Mouse (Mus musculus): ENCODE measurements around the gene Slc4a7. TPM values are rescaled to one million over a fixed set of nuclear protein-coding genes. Genes with fewer than 3 reads are reported as not detected.
A peak's percentile ranks its signal among the peaks of the same experiment; 100 is the strongest.

The Slc4a7 gene
- polyA plus RNA-seq, 1 experiment, result 15.6 TPM

DNA sequence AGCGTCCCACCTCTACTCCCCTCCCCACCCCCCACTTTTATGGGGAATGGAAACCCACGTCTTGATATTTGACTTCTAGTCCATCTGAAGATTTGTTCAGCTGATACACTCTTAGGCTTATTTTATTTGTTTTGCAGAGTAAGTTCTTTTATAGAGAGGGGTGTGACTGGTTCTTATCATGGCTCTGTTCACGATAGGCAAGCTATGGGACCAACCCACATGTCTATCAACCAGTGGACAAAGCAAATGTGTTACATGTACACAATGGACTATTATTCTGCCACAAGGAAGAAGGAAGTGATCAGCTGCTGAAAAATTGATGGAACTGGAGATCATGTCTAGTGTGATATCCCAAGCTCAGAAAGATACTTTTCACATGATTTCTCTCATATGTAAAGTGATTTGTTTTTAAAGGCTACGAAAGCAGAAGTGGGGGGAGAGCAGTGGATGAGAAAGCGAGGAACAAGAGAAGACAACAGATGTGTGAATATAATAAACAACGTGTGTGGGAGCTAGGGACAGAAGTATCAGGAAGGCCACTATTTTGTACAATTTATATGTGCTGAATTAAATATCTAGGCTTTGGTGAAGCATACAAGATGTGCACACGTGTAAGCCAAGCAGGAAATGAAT lies 14.7 kb upstream of the Slc4a7 start:
- TF ChIP-seq MYOD1 (IDR thresholded peaks at IDR 0.05; ENCODE audit: control insufficient read depth in 1 of 3, insufficient read length in 2 of 3, low read depth in 2 of 3) (no peak), E2F4 (IDR thresholded peaks at IDR 0.05; ENCODE audit: insufficient read depth) (no peak), USF1 (IDR thresholded peaks at IDR 0.05; ENCODE audit: low read depth) (no peak), REST (IDR thresholded peaks at IDR 0.05; ENCODE audit: insufficient read depth, insufficient read length) (no peak), TCF12 (IDR thresholded peaks at IDR 0.05; ENCODE audit: insufficient read depth, poor library complexity, severe bottlenecking) (no peak), TCF3 (IDR thresholded peaks at IDR 0.05; ENCODE audit: insufficient read length, low read depth) (no peak), MYOG (IDR thresholded peaks at IDR 0.05; ENCODE audit: control insufficient read depth in 1 of 3, insufficient read depth in 1 of 3, insufficient read length in 2 of 3, low read depth in 2 of 3) (no peak), SRF (IDR thresholded peaks at IDR 0.05; ENCODE audit: control insufficient read depth, insufficient read length, low read depth) (no peak), POLR2A (IDR thresholded peaks at IDR 0.05; ENCODE audit: insufficient read length, low read depth) (no peak), CEBPB (IDR thresholded peaks at IDR 0.05; ENCODE audit: insufficient read depth, poor library complexity, severe bottlenecking) (no peak), MAX (IDR thresholded peaks at IDR 0.05; ENCODE audit: low read depth) (no peak), POLR2AphosphoS2 (IDR thresholded peaks at IDR 0.05; ENCODE audit: insufficient read length, low read depth) (no peak)
- H3K4me2 ChIP-seq (ENCODE audit: low read depth), result no peak overlapping the region
- no peak overlapping the region for H3K4me3 ChIP-seq
- H3K36me3 ChIP-seq (ENCODE audit: control insufficient read depth, insufficient read depth), result no peaks in the 10 kb centered on the region
- H3K27me3 ChIP-seq (ENCODE audit: control insufficient read depth, insufficient read depth, insufficient read length), result no peaks in the 10 kb centered on the region
- H3K79me2 ChIP-seq (ENCODE audit: control insufficient read depth, insufficient read depth), result no peaks in the 10 kb centered on the region
- no peak overlapping the region for H3ac ChIP-seq (ENCODE audit: control insufficient read depth, insufficient read length)

GRCm38 (mm10) chr14:14702399-14703345 lies 593 bp downstream of the Slc4a7 start:
- TF ChIP-seq POLR2A (IDR thresholded peaks at IDR 0.05; ENCODE audit: insufficient read length, low read depth) (peak; percentile 97), MAX (IDR thresholded peaks at IDR 0.05; ENCODE audit: low read depth) (peak; percentile 49), E2F4 (IDR thresholded peaks at IDR 0.05; ENCODE audit: insufficient read depth) (no peak), TCF3 (IDR thresholded peaks at IDR 0.05; ENCODE audit: insufficient read length, low read depth) (peak; percentile 28), USF1 (IDR thresholded peaks at IDR 0.05; ENCODE audit: low read depth) (no peak), CEBPB (IDR thresholded peaks at IDR 0.05; ENCODE audit: insufficient read depth, poor library complexity, severe bottlenecking) (no peak), TCF12 (IDR thresholded peaks at IDR 0.05; ENCODE audit: insufficient read depth, poor library complexity, severe bottlenecking) (no peak), MYOG (IDR thresholded peaks at IDR 0.05; ENCODE audit: control insufficient read depth in 1 of 3, insufficient read depth in 1 of 3, insufficient read length in 2 of 3, low read depth in 2 of 3) (peak in 1 of 3 experiments; percentile 29), SRF (IDR thresholded peaks at IDR 0.05; ENCODE audit: control insufficient read depth, insufficient read length, low read depth) (no peak), MYOD1 (IDR thresholded peaks at IDR 0.05; ENCODE audit: control insufficient read depth in 1 of 3, insufficient read length in 2 of 3, low read depth in 2 of 3) (no peak), POLR2AphosphoS2 (IDR thresholded peaks at IDR 0.05; ENCODE audit: insufficient read length, low read depth) (peak; percentile 99), REST (IDR thresholded peaks at IDR 0.05; ENCODE audit: insufficient read depth, insufficient read length) (peak; percentile 57)

DNA sequence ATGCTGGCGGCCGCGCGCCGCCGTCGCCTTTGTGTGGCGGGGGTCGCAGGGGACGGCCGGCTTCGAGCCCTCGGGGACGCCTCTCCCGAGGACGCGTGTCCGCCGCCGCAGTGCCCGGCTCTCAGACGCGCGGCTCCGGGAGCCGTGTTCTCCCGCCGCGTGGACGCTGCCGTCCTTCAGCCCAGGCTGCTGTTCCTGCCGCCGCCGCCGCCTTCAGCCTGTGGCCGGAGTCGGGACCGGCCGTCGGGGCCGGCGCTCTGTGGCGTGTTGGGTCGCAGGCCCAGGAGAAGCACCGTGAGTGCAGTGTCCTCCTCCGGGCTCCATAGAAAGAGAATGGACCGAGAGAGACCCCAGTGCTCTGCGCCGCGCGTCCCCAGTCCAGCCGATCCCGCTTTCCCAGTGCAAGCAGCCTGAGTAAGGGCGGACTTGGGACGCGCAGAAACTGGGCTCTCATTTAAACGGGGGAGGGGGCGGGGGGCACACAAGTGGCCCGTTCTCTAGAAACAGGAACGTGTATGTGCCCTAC lies 1.3 kb downstream of the Slc4a7 start:
- Histone ChIP-seq H3K27me3 (ENCODE audit: control insufficient read depth, insufficient read depth, insufficient read length) (no peaks in the 10 kb centered on the region), H3K79me2 (ENCODE audit: control insufficient read depth, insufficient read depth) (peaks cover 47% of the 10 kb centered on the region), H3ac (ENCODE audit: control insufficient read depth, insufficient read length) (peak overlapping the region; percentile 85), H3K4me2 (ENCODE audit: low read depth) (peak overlapping the region; percentile 64), H3K4me3 (peak overlapping the region; percentile 61), H3K36me3 (ENCODE audit: control insufficient read depth, insufficient read depth) (no peaks in the 10 kb centered on the region)
- TF ChIP-seq CEBPB (IDR thresholded peaks at IDR 0.05; ENCODE audit: insufficient read depth, poor library complexity, severe bottlenecking) (no peak), USF1 (IDR thresholded peaks at IDR 0.05; ENCODE audit: low read depth) (no peak), REST (IDR thresholded peaks at IDR 0.05; ENCODE audit: insufficient read depth, insufficient read length) (no peak)

More at GRCm38 (mm10) chr14:14702399-14703345, 593 bp downstream of the Slc4a7 start:
- H3K36me3 ChIP-seq (ENCODE audit: control insufficient read depth, insufficient read depth), result no peaks in the 10 kb centered on the region
- peak overlapping the region; percentile 61 for H3K4me3 ChIP-seq
- no peaks in the 10 kb centered on the region for H3K27me3 ChIP-seq (ENCODE audit: control insufficient read depth, insufficient read depth, insufficient read length)
- H3ac ChIP-seq (ENCODE audit: control insufficient read depth, insufficient read length), result peak overlapping the region; percentile 85
- peaks cover 41% of the 10 kb centered on the region for H3K79me2 ChIP-seq (ENCODE audit: control insufficient read depth, insufficient read depth)
- peak overlapping the region; percentile 99 for H3K4me2 ChIP-seq (ENCODE audit: low read depth)

GRCm38 (mm10) chr14:14704651-14705050 lies 2.6 kb downstream of the Slc4a7 start:
- TF ChIP-seq TCF3 (IDR thresholded peaks at IDR 0.05; ENCODE audit: insufficient read length, low read depth), result no peak
- TF ChIP-seq CEBPB (IDR thresholded peaks at IDR 0.05; ENCODE audit: insufficient read depth, poor library complexity, severe bottlenecking), result no peak
- TF ChIP-seq SRF (IDR thresholded peaks at IDR 0.05; ENCODE audit: control insufficient read depth, insufficient read length, low read depth), result no peak
- no peak for TF ChIP-seq POLR2AphosphoS2 (IDR thresholded peaks at IDR 0.05; ENCODE audit: insufficient read length, low read depth)
- TF ChIP-seq TCF12 (IDR thresholded peaks at IDR 0.05; ENCODE audit: insufficient read depth, poor library complexity, severe bottlenecking), result no peak
- Histone ChIP-seq H3K4me3 (peak overlapping the region; percentile 61), H3K36me3 (ENCODE audit: control insufficient read depth, insufficient read depth) (no peaks in the 10 kb centered on the region), H3ac (ENCODE audit: control insufficient read depth, insufficient read length) (no peak overlapping the region), H3K79me2 (ENCODE audit: control insufficient read depth, insufficient read depth) (peaks cover 59% of the 10 kb centered on the region), H3K4me2 (ENCODE audit: low read depth) (peak overlapping the region; percentile 64), H3K27me3 (ENCODE audit: control insufficient read depth, insufficient read depth, insufficient read length) (no peaks in the 10 kb centered on the region)

Data from myocyte (in vitro differentiated cells).